Comparison of ENCODE assay signal across 17 mouse cellular contexts in genomic region chr5:111268852-111269251, GRCm38 (mm10).
DNase-seq lines count a peak whose midpoint lies in the region; ATAC-seq lines count a peak whose summit lies in the region.
"Had no signal": no experiment of that assay in that cellular context is flagged by ENCODE, and none has a peak within 500 bp of the region (broad histone marks: within the 10 kb centered on the region; RNA-seq: fewer than 3 reads in every experiment).

No protein-coding gene starts in this region.

- H3K36me3 ChIP-seq in forebrain, embryonic 13.5 days (ENCODE audit: poor library complexity, severe bottlenecking): peaks cover 52% of the 10 kb centered on the region
- H3K36me3 ChIP-seq in forebrain, embryonic 11.5 days (ENCODE audit: control insufficient read depth, insufficient read depth, low read length): peaks cover 4% of the 10 kb centered on the region; the same call in 1 of the 2 replicates
- peaks cover 8% of the 10 kb centered on the region; the same call in 1 of the 2 replicates for H3K36me3 ChIP-seq in heart, embryonic 16.5 days (ENCODE audit: control insufficient read depth, insufficient read depth)
- H3K36me3 ChIP-seq in heart, embryonic 12.5 days: peaks cover 19% of the 10 kb centered on the region
- H3K36me3 ChIP-seq in neural tube, embryonic 14.5 days (ENCODE audit: control insufficient read depth, insufficient read depth, low read length): peaks cover 19% of the 10 kb centered on the region
- peaks cover 38% of the 10 kb centered on the region for H3K36me3 ChIP-seq in neural tube, embryonic 15.5 days
- peaks cover 17% of the 10 kb centered on the region for H3K36me3 ChIP-seq in forebrain, embryonic 16.5 days (ENCODE audit: control insufficient read depth, insufficient read depth)

- intact Hi-C loops in gastrocnemius, postnatal 14 days (cut with DNase I; ENCODE audit: low total_unique reads): no loop called here

- no peak overlapping the region for H3K4me3 ChIP-seq in forebrain, embryonic 13.5 days
- no peak overlapping the region for H3K4me3 ChIP-seq in forebrain, embryonic 11.5 days (ENCODE audit: low read depth, low read length)
- H3K4me3 ChIP-seq in heart, embryonic 16.5 days (ENCODE audit: low read length): no peak overlapping the region
- no peak overlapping the region for H3K4me3 ChIP-seq in heart, embryonic 12.5 days
- no peak overlapping the region for H3K4me3 ChIP-seq in neural tube, embryonic 14.5 days (ENCODE audit: low read depth, low read length)
- H3K4me3 ChIP-seq in neural tube, embryonic 15.5 days (replicated peaks): no peak overlapping the region
- no peak overlapping the region for H3K4me3 ChIP-seq in forebrain, embryonic 16.5 days (replicated peaks; ENCODE audit: low read length)
- H3K4me3 ChIP-seq: embryonic facial prominence, embryonic 12.5 days; hindbrain, embryonic 12.5 days had no signal

- H3K27me3 ChIP-seq in forebrain, embryonic 13.5 days: no peaks in the 10 kb centered on the region
- H3K27me3 ChIP-seq in forebrain, embryonic 11.5 days (ENCODE audit: control insufficient read depth, insufficient read depth, low read length): no peaks in the 10 kb centered on the region
- no peaks in the 10 kb centered on the region for H3K27me3 ChIP-seq in heart, embryonic 16.5 days (ENCODE audit: control insufficient read depth, insufficient read depth, low read length)
- H3K27me3 ChIP-seq in heart, embryonic 12.5 days (replicated peaks): peaks cover 17% of the 10 kb centered on the region
- H3K27me3 ChIP-seq in neural tube, embryonic 14.5 days (ENCODE audit: control insufficient read depth, insufficient read depth, low read length): no peaks in the 10 kb centered on the region
- no peaks in the 10 kb centered on the region for H3K27me3 ChIP-seq in neural tube, embryonic 15.5 days (replicated peaks)
- no peaks in the 10 kb centered on the region for H3K27me3 ChIP-seq in forebrain, embryonic 16.5 days (replicated peaks; ENCODE audit: control insufficient read depth, insufficient read depth, low read length)
- H3K27me3 ChIP-seq: embryonic facial prominence, embryonic 12.5 days; hindbrain, embryonic 12.5 days had no signal

- peaks cover 29% of the 10 kb centered on the region for H3K4me1 ChIP-seq in forebrain, embryonic 13.5 days
- H3K4me1 ChIP-seq in forebrain, embryonic 11.5 days (replicated peaks; ENCODE audit: control insufficient read depth, insufficient read depth, low read length): no peaks in the 10 kb centered on the region
- H3K4me1 ChIP-seq in heart, embryonic 16.5 days (ENCODE audit: control insufficient read depth, insufficient read depth, low read length): peaks cover 15% of the 10 kb centered on the region
- H3K4me1 ChIP-seq in heart, embryonic 12.5 days (replicated peaks): peaks cover 37% of the 10 kb centered on the region
- peaks cover 2% of the 10 kb centered on the region; the same call in 1 of the 2 replicates for H3K4me1 ChIP-seq in neural tube, embryonic 14.5 days (ENCODE audit: control insufficient read depth, insufficient read depth, low read length)
- H3K4me1 ChIP-seq in neural tube, embryonic 15.5 days: peaks cover 22% of the 10 kb centered on the region
- H3K4me1 ChIP-seq in forebrain, embryonic 16.5 days (replicated peaks; ENCODE audit: control insufficient read depth, insufficient read depth, low read length): peaks cover 36% of the 10 kb centered on the region

- peaks cover 8% of the 10 kb centered on the region for H3K9me3 ChIP-seq in forebrain, embryonic 13.5 days (replicated peaks)
- H3K9me3 ChIP-seq in forebrain, embryonic 11.5 days (ENCODE audit: control insufficient read depth, low read length): no peaks in the 10 kb centered on the region
- peaks cover 7% of the 10 kb centered on the region; the same call in 1 of the 2 replicates for H3K9me3 ChIP-seq in heart, embryonic 16.5 days (replicated peaks; ENCODE audit: control insufficient read depth, low read length)
- H3K9me3 ChIP-seq in heart, embryonic 12.5 days (replicated peaks): peaks cover 8% of the 10 kb centered on the region
- no peaks in the 10 kb centered on the region for H3K9me3 ChIP-seq in neural tube, embryonic 14.5 days (ENCODE audit: control insufficient read depth, low read length)
- H3K9me3 ChIP-seq in neural tube, embryonic 15.5 days (replicated peaks): no peaks in the 10 kb centered on the region
- no peaks in the 10 kb centered on the region for H3K9me3 ChIP-seq in forebrain, embryonic 16.5 days (ENCODE audit: control insufficient read depth, low read length)

- no peak overlapping the region for H3K9ac ChIP-seq in forebrain, embryonic 13.5 days
- H3K9ac ChIP-seq in forebrain, embryonic 11.5 days (ENCODE audit: low read length): no peak overlapping the region
- no peak overlapping the region for H3K9ac ChIP-seq in heart, embryonic 16.5 days (ENCODE audit: low read length)
- H3K9ac ChIP-seq in heart, embryonic 12.5 days: no peak overlapping the region
- H3K9ac ChIP-seq in neural tube, embryonic 14.5 days (replicated peaks; ENCODE audit: low read depth, low read length): no peak overlapping the region
- no peak overlapping the region for H3K9ac ChIP-seq in neural tube, embryonic 15.5 days (replicated peaks)
- H3K9ac ChIP-seq in forebrain, embryonic 16.5 days (replicated peaks; ENCODE audit: low read depth, low read length): 0 out of 2 replicates have a peak overlapping the region, but pooled peaks have one; percentile 19
- H3K9ac ChIP-seq: embryonic facial prominence, embryonic 12.5 days; hindbrain, embryonic 12.5 days had no signal

- 22% methylated on average over 2 of the region's 2 CpGs for whole genome bisulfite sequencing in forebrain, embryonic 13.5 days
- WGBS in forebrain, embryonic 11.5 days: 16% methylated on average over 2 of the region's 2 CpGs
- WGBS in heart, embryonic 16.5 days: 44% methylated on average over 2 of the region's 2 CpGs
- WGBS in heart, embryonic 12.5 days: 24% methylated on average over 2 of the region's 2 CpGs
- 27% methylated on average over 2 of the region's 2 CpGs for WGBS in neural tube, embryonic 14.5 days
- WGBS in neural tube, embryonic 15.5 days: 51% methylated on average over 2 of the region's 2 CpGs
- 21% methylated on average over 2 of the region's 2 CpGs for WGBS in forebrain, embryonic 16.5 days

- no peak for ATAC-seq in forebrain, embryonic 13.5 days
- ATAC-seq in forebrain, embryonic 11.5 days (replicated peaks; ENCODE audit: low FRiP score): no peak
- no peak for ATAC-seq in heart, embryonic 16.5 days (replicated peaks; ENCODE audit: extremely low read depth, insufficient read depth, low FRiP score)
- no peak for ATAC-seq in heart, embryonic 12.5 days (ENCODE audit: insufficient number of reproducible peaks, low FRiP score)
- ATAC-seq in neural tube, embryonic 14.5 days (ENCODE audit: low read depth): no peak
- no peak for ATAC-seq in neural tube, embryonic 15.5 days (ENCODE audit: low FRiP score)
- ATAC-seq in forebrain, embryonic 16.5 days: no peak

- peak overlapping the region; percentile 86 for H3K27ac ChIP-seq in forebrain, embryonic 13.5 days
- no peak overlapping the region for H3K27ac ChIP-seq in forebrain, embryonic 11.5 days (ENCODE audit: low read depth, low read length)
- peak overlapping the region; percentile 11; the same call in 1 of the 2 replicates for H3K27ac ChIP-seq in heart, embryonic 16.5 days (ENCODE audit: low read length)
- no peak overlapping the region for H3K27ac ChIP-seq in heart, embryonic 12.5 days (ENCODE audit: poor library complexity, severe bottlenecking)
- 0 out of 2 replicates have a peak overlapping the region, but pooled peaks have one; percentile 10 for H3K27ac ChIP-seq in neural tube, embryonic 14.5 days (ENCODE audit: low read depth, low read length)
- no peak overlapping the region for H3K27ac ChIP-seq in neural tube, embryonic 15.5 days (replicated peaks)
- H3K27ac ChIP-seq in forebrain, embryonic 16.5 days (ENCODE audit: low read length): peak overlapping the region; percentile 90
- H3K27ac ChIP-seq: embryonic facial prominence, embryonic 12.5 days had no signal

- H3K4me2 ChIP-seq in forebrain, embryonic 13.5 days: no peak overlapping the region
- no peak overlapping the region for H3K4me2 ChIP-seq in forebrain, embryonic 11.5 days (ENCODE audit: low read depth, low read length, severe bottlenecking)
- H3K4me2 ChIP-seq in heart, embryonic 16.5 days (ENCODE audit: low read depth, low read length): no peak overlapping the region
- no peak overlapping the region for H3K4me2 ChIP-seq in heart, embryonic 12.5 days
- H3K4me2 ChIP-seq in neural tube, embryonic 14.5 days (ENCODE audit: low read depth, low read length): no peak overlapping the region
- no peak overlapping the region for H3K4me2 ChIP-seq in neural tube, embryonic 15.5 days
- no peak overlapping the region for H3K4me2 ChIP-seq in forebrain, embryonic 16.5 days (ENCODE audit: low read length)
- H3K4me2 ChIP-seq: embryonic facial prominence, embryonic 12.5 days; heart, embryonic 11.5 days; hindbrain, embryonic 12.5 days had no signal

- no peak for DNase-seq in forebrain, embryonic 11.5 days (ENCODE audit: low spot score)
- no peak for DNase-seq in gastrocnemius, postnatal 14 days
- DNase-seq: adrenal gland, postnatal 10 days; cerebellum, adult 11-12 months; cerebellum, adult 9-10 months; cerebellum, postnatal 25 days; gastrocnemius, postnatal 10 days; heart, postnatal 4 days had no signal

Comparison
In these comparisons a context has a peak if more than half of its experiments do, and no peak if none do; other contexts are left out.
1. H3K27ac ChIP-seq: peak in forebrain, embryonic 13.5 days (single experiment), heart, embryonic 16.5 days (single experiment), neural tube, embryonic 14.5 days (single experiment) and forebrain, embryonic 16.5 days (single experiment); none in forebrain, embryonic 11.5 days (single experiment), heart, embryonic 12.5 days (single experiment) and neural tube, embryonic 15.5 days (single experiment).